In genomic region chr8:105983406-105983805, GRCm38 (mm10) we compare ENCODE assay signal across 36 mouse cellular contexts. TPM values are rescaled to one million over a fixed set of nuclear protein-coding genes. Genes with fewer than 3 reads are reported as not detected.
"Had no signal": no experiment of that assay in that cellular context is flagged by ENCODE, and none has a peak within 500 bp of the region (broad histone marks: within the 10 kb centered on the region; RNA-seq: fewer than 3 reads in every experiment).

No protein-coding gene starts in this region.

RNA-seq across cellular contexts. Expression of gene Dpep3, which starts 4.2 kb away (rescaled TPM):
- total RNA-seq: gastrocnemius, postnatal 10 days; gastrocnemius, postnatal 25 days; gastrocnemius, postnatal 4 days; heart, adult 18-20 months; heart, adult 8-10 months; heart, postnatal 10 days; heart, postnatal 25 days; heart, postnatal 4 days; hindbrain, postnatal 0 days; layer of hippocampus, adult 18-20 months; layer of hippocampus, adult 8-10 months; layer of hippocampus, postnatal 14 days; layer of hippocampus, postnatal 36 days; left cerebral cortex, adult 18-20 months; left cerebral cortex, postnatal 10 days; left cerebral cortex, postnatal 25 days; left cerebral cortex, postnatal 4 days; liver, adult 2 months had no signal
- polyA plus RNA-seq: frontal cortex, adult 2 months; heart, embryonic 10.5 days; heart, embryonic 12.5 days; heart, embryonic 14.5 days; heart, embryonic 16.5 days; hindbrain, embryonic 11.5 days; hindbrain, embryonic 13.5 days; hindbrain, embryonic 15.5 days; hindbrain, postnatal 0 days; intestine, embryonic 14.5 days; intestine, embryonic 16.5 days; kidney, embryonic 15.5 days; kidney, postnatal 0 days; limb, embryonic 11.5 days; limb, embryonic 13.5 days; limb, embryonic 15.5 days; liver, adult 2 months; liver, embryonic 12.5 days had no signal

RNA-seq across cellular contexts. Expression of gene Dpep2nb, which starts 22.4 kb away (rescaled TPM):
- total RNA-seq: gastrocnemius, adult 2 months; gastrocnemius, postnatal 10 days; gastrocnemius, postnatal 25 days; gastrocnemius, postnatal 4 days; heart, adult 18-20 months; heart, adult 8-10 months; heart, postnatal 10 days; heart, postnatal 25 days; heart, postnatal 4 days; hindbrain, postnatal 0 days; layer of hippocampus, adult 18-20 months; layer of hippocampus, adult 8-10 months; layer of hippocampus, postnatal 14 days; left cerebral cortex, adult 18-20 months; left cerebral cortex, postnatal 10 days; left cerebral cortex, postnatal 25 days; left cerebral cortex, postnatal 4 days; liver, adult 2 months had no signal
- polyA plus RNA-seq: frontal cortex, adult 2 months; heart, embryonic 10.5 days; heart, embryonic 12.5 days; heart, embryonic 14.5 days; hindbrain, embryonic 13.5 days; hindbrain, embryonic 15.5 days; hindbrain, postnatal 0 days; intestine, embryonic 14.5 days; kidney, postnatal 0 days; large intestine, adult 2 months; limb, embryonic 11.5 days; limb, embryonic 13.5 days; limb, embryonic 15.5 days; liver, adult 2 months; liver, embryonic 12.5 days had no signal
